Mouse (Mus musculus): ENCODE data around the gene Phactr2. TPM values are rescaled to one million over a fixed set of nuclear protein-coding genes. Genes with fewer than 3 reads are reported as not detected.
A peak's percentile ranks its signal among the peaks of the same experiment; 100 is the strongest.

Phactr2 gene
- polyA plus RNA-seq, 1 experiment from 2014 or later: 16.8 TPM

- H3K4me3 ChIP-seq (ENCODE audit: low read depth, low read length): no peak overlapping the region
- H3K4me1 ChIP-seq (replicated peaks; ENCODE audit: control insufficient read depth, insufficient read depth): no peaks in the 10 kb centered on the region
- H3K4me2 ChIP-seq (replicated peaks; ENCODE audit: low read depth): no peak overlapping the region
- TF ChIP-seq CTCF (IDR thresholded peaks at IDR 0.05; ENCODE audit: low read depth) (no peak), EP300 (optimal IDR thresholded peaks at IDR 0.05) (no peak)
- ATAC-seq (ENCODE audit: low FRiP score, low TSS enrichment) (peak; percentile 53; the same call in 1 of the 2 replicates), DNase-seq (ENCODE audit: low spot score) (no peak)
- H3K9me3 ChIP-seq (ENCODE audit: control insufficient read depth, low read length): no peaks in the 10 kb centered on the region
- no peaks in the 10 kb centered on the region for H3K36me3 ChIP-seq (ENCODE audit: control insufficient read depth, insufficient read depth, low read length)
- WGBS: 64% methylated on average over 17 of the region's 17 CpGs
- no peak overlapping the region; the same call in 1 of the 2 replicates for H3K27ac ChIP-seq (replicated peaks)
- no peak overlapping the region; the same call in 1 of the 2 replicates for H3K9ac ChIP-seq (ENCODE audit: low read length)
- H3K27me3 ChIP-seq (ENCODE audit: control insufficient read depth, insufficient read depth, low read length): no peaks in the 10 kb centered on the region
Measured at GRCm38 (mm10) chr10:13424508-13424907, 49.7 kb downstream of the Phactr2 start.

- ATAC-seq (ENCODE audit: low FRiP score, low TSS enrichment) (no peak), DNase-seq (ENCODE audit: low spot score) (no peak)
- Histone ChIP-seq H3K4me3 (ENCODE audit: low read depth, low read length) (no peak overlapping the region), H3K9me3 (ENCODE audit: control insufficient read depth, low read length) (no peaks in the 10 kb centered on the region), H3K27ac (replicated peaks) (no peak overlapping the region), H3K4me2 (replicated peaks; ENCODE audit: low read depth) (no peak overlapping the region), H3K4me1 (replicated peaks; ENCODE audit: control insufficient read depth, insufficient read depth) (no peaks in the 10 kb centered on the region), H3K9ac (ENCODE audit: low read length) (no peak overlapping the region), H3K27me3 (ENCODE audit: control insufficient read depth, insufficient read depth, low read length) (no peaks in the 10 kb centered on the region), H3K36me3 (ENCODE audit: control insufficient read depth, insufficient read depth, low read length) (no peaks in the 10 kb centered on the region)
- TF ChIP-seq EP300 (optimal IDR thresholded peaks at IDR 0.05): no peak
- TF ChIP-seq CTCF (IDR thresholded peaks at IDR 0.05; ENCODE audit: low read depth): no peak
- WGBS: 81% methylated on average over 10 of the region's 10 CpGs
Measured at GRCm38 (mm10) chr10:13424015-13424414, 50.2 kb downstream of the Phactr2 start.

- 88% methylated on average over 9 of the region's 9 CpGs for WGBS
- no peak for ATAC-seq (ENCODE audit: low FRiP score, low TSS enrichment)
Measured at GRCm38 (mm10) chr10:13422121-13422520, 52.1 kb downstream of the Phactr2 start.

GRCm38 (mm10) chr10:13419246-13419645 lies 55.0 kb downstream of the Phactr2 start:
- H3K27ac ChIP-seq (replicated peaks): no peak overlapping the region
- H3K27me3 ChIP-seq (ENCODE audit: control insufficient read depth, insufficient read depth, low read length): no peaks in the 10 kb centered on the region
- no peaks in the 10 kb centered on the region for H3K9me3 ChIP-seq (ENCODE audit: control insufficient read depth, low read length)
- no peak for DNase-seq (ENCODE audit: low spot score)
- H3K4me2 ChIP-seq (replicated peaks; ENCODE audit: low read depth): no peak overlapping the region
- H3K9ac ChIP-seq (ENCODE audit: low read length): no peak overlapping the region
- H3K36me3 ChIP-seq (ENCODE audit: control insufficient read depth, insufficient read depth, low read length): no peaks in the 10 kb centered on the region
- TF ChIP-seq EP300 (optimal IDR thresholded peaks at IDR 0.05) (no peak), CTCF (IDR thresholded peaks at IDR 0.05; ENCODE audit: low read depth) (no peak)
- WGBS: 50% methylated on average over 4 of the region's 4 CpGs
- H3K4me1 ChIP-seq (replicated peaks; ENCODE audit: control insufficient read depth, insufficient read depth): no peaks in the 10 kb centered on the region
- ATAC-seq (ENCODE audit: low FRiP score, low TSS enrichment): no peak
- no peak overlapping the region for H3K4me3 ChIP-seq (ENCODE audit: low read depth, low read length)

More at GRCm38 (mm10) chr10:13422121-13422520, 52.1 kb downstream of the Phactr2 start:
- Histone ChIP-seq H3K36me3 (ENCODE audit: control insufficient read depth, insufficient read depth, low read length) (no peaks in the 10 kb centered on the region), H3K27ac (replicated peaks) (no peak overlapping the region), H3K4me3 (ENCODE audit: low read depth, low read length) (no peak overlapping the region), H3K4me2 (replicated peaks; ENCODE audit: low read depth) (no peak overlapping the region), H3K27me3 (ENCODE audit: control insufficient read depth, insufficient read depth, low read length) (no peaks in the 10 kb centered on the region), H3K4me1 (replicated peaks; ENCODE audit: control insufficient read depth, insufficient read depth) (no peaks in the 10 kb centered on the region), H3K9ac (ENCODE audit: low read length) (no peak overlapping the region), H3K9me3 (ENCODE audit: control insufficient read depth, low read length) (no peaks in the 10 kb centered on the region)
- DNase-seq (ENCODE audit: low spot score): no peak
- TF ChIP-seq CTCF (IDR thresholded peaks at IDR 0.05; ENCODE audit: low read depth) (no peak), EP300 (optimal IDR thresholded peaks at IDR 0.05) (no peak)

GRCm38 (mm10) chr10:13415489-13416104 lies 58.6 kb downstream of the Phactr2 start:
- Histone ChIP-seq H3K27me3 (ENCODE audit: control insufficient read depth, insufficient read depth, low read length) (no peaks in the 10 kb centered on the region), H3K27ac (replicated peaks) (no peak overlapping the region), H3K4me2 (replicated peaks; ENCODE audit: low read depth) (no peak overlapping the region), H3K9ac (ENCODE audit: low read length) (no peak overlapping the region), H3K4me3 (ENCODE audit: low read depth, low read length) (no peak overlapping the region), H3K36me3 (ENCODE audit: control insufficient read depth, insufficient read depth, low read length) (no peaks in the 10 kb centered on the region), H3K4me1 (replicated peaks; ENCODE audit: control insufficient read depth, insufficient read depth) (no peaks in the 10 kb centered on the region; the same call in 1 of the 2 replicates), H3K9me3 (ENCODE audit: control insufficient read depth, low read length) (no peaks in the 10 kb centered on the region)
- no peak for ATAC-seq (ENCODE audit: low FRiP score, low TSS enrichment)
- WGBS: 76% methylated on average over 8 of the region's 8 CpGs
- no peak for DNase-seq (ENCODE audit: low spot score)
- TF ChIP-seq CTCF (IDR thresholded peaks at IDR 0.05; ENCODE audit: low read depth) (no peak), EP300 (optimal IDR thresholded peaks at IDR 0.05) (no peak)

- no peak overlapping the region for H3K9ac ChIP-seq (ENCODE audit: low read length)
- H3K4me2 ChIP-seq (replicated peaks; ENCODE audit: low read depth): no peak overlapping the region
- H3K4me3 ChIP-seq (ENCODE audit: low read depth, low read length): no peak overlapping the region
- no peaks in the 10 kb centered on the region; the same call in 1 of the 2 replicates for H3K4me1 ChIP-seq (replicated peaks; ENCODE audit: control insufficient read depth, insufficient read depth)
- WGBS: 71% methylated on average over 19 of the region's 19 CpGs
- 0 out of 2 replicates have a peak overlapping the region, but pooled peaks have one; percentile 13 for H3K27ac ChIP-seq (replicated peaks)
- H3K9me3 ChIP-seq (ENCODE audit: control insufficient read depth, low read length): no peaks in the 10 kb centered on the region
- DNase-seq (ENCODE audit: low spot score) (peak; percentile 29), ATAC-seq (ENCODE audit: low FRiP score, low TSS enrichment) (peak; percentile 57; the same call in 1 of the 2 replicates)
- no peaks in the 10 kb centered on the region for H3K27me3 ChIP-seq (ENCODE audit: control insufficient read depth, insufficient read depth, low read length)
- no peaks in the 10 kb centered on the region for H3K36me3 ChIP-seq (ENCODE audit: control insufficient read depth, insufficient read depth, low read length)
- TF ChIP-seq CTCF (IDR thresholded peaks at IDR 0.05; ENCODE audit: low read depth) (no peak), EP300 (optimal IDR thresholded peaks at IDR 0.05) (no peak)
Measured at GRCm38 (mm10) chr10:13412202-13412923, 61.8 kb downstream of the Phactr2 start.

Data from stomach, postnatal 0 days (tissue).